Mouse (Mus musculus) Patski (cell line): Measurements from ENCODE around the gene Fubp1. TPM values are rescaled to one million over a fixed set of nuclear protein-coding genes. Genes with fewer than 3 reads are reported as not detected.
A peak's percentile ranks its signal among the peaks of the same experiment; 100 is the strongest.

Source experiments
- ATAC-seq: fragments of 100-300 bp; one replicate; pipeline ENCODE4 v1.8.0; 2021
- CTCF ChIA-PET: fragments of 350-600 bp; sonication (Branson Sonifier 250); formaldehyde crosslinking; loops from one replicate; lab custom pipeline; 2022; ENCODE audit warnings: inconsistent platforms; lab: Charles Lee
- POLR2A ChIA-PET: fragments of 350-600 bp; sonication (Branson Sonifier 250); formaldehyde crosslinking; loops from one replicate; lab custom pipeline; 2022; ENCODE audit warnings: antibody characterized with exemption, inconsistent platforms; lab: Charles Lee
- DNase-seq: peaks from one replicate; pipeline ENCODE4 v3.0.0-alpha.2; 2011; ENCODE audit warnings: low read depth, low spot score
- H3K27me3 ChIP-seq: fragments of 371-371 bp; one replicate; pipeline ENCODE4 v1.5.1; 2021
- CTCF ChIP-seq: fragments of 100-300 bp; IDR thresholded peaks from one replicate; pipeline ENCODE4 v1.5.1; 2021
- in situ Hi-C: fragments of 300-500 bp; cut with MboI; formaldehyde crosslinking; loops from 3 replicates; pipeline ENCODE4 v1.11.1; 2018; ENCODE audit warnings: low pct_unique_long_range_greater_than_20kb, mixed read lengths
- polyA plus RNA-seq: library from polyadenylated mRNA; unstranded; gene quantifications from one replicate; pipeline ENCODE4 v1.2.3, GENCODE M21; 2021

Gene Fubp1
- polyA plus RNA-seq, 1 experiment from 2014 or later = 102 TPM

GRCm38 (mm10) chr3:152228843-152229242 lies 18.6 kb downstream of the Fubp1 start:
- H3K27me3 ChIP-seq = no peaks in the 10 kb centered on the region
- ATAC-seq (no peak), DNase-seq (no peak)
- ChIA-PET POLR2A (interaction anchor here (1.2 kb wide), 1 partner anchor 12 kb away, joined by 3 read pairs; no protein-coding TSS in a partner anchor), CTCF (no interaction called here)
- in situ Hi-C loops = no loop called here
- no peak for TF ChIP-seq CTCF

- POLR2A ChIA-PET = interaction anchor here (1.2 kb wide), 1 partner anchor 11 kb away, joined by 3 read pairs; no protein-coding TSS in a partner anchor
Measured at GRCm38 (mm10) chr3:152229271-152229670, 19.0 kb downstream of the Fubp1 start.

GRCm38 (mm10) chr3:152231333-152232100 lies 21.3 kb downstream of the Fubp1 start:
- in situ Hi-C loops = no loop called here
- ChIA-PET POLR2A (interaction anchor here (1.5 kb wide), 1 partner anchor 20 kb away, joined by 5 read pairs; no protein-coding TSS in a partner anchor), CTCF (interaction anchor here (1.1 to 2.8 kb wide), 4 partner anchors 11 to 121 kb away, joined by 3 to 13 read pairs (median 5); no protein-coding TSS in a partner anchor)
- ATAC-seq = no peak
- no peak for DNase-seq
- no peak for TF ChIP-seq CTCF
- H3K27me3 ChIP-seq = no peaks in the 10 kb centered on the region

More at GRCm38 (mm10) chr3:152229271-152229670, 19.0 kb downstream of the Fubp1 start:
- CTCF ChIA-PET = interaction anchor here (2.8 kb wide), 1 partner anchor 118 kb away, joined by 13 read pairs; no protein-coding TSS in a partner anchor
- no peak for ATAC-seq
- no peak for DNase-seq
- no peak for TF ChIP-seq CTCF
- H3K27me3 ChIP-seq = no peaks in the 10 kb centered on the region
- in situ Hi-C loops = no loop called here

GRCm38 (mm10) chr3:152235238-152235637 lies 25.0 kb downstream of the Fubp1 start:
- TF ChIP-seq CTCF = no peak
- ATAC-seq (no peak), DNase-seq (no peak)
- no peaks in the 10 kb centered on the region for H3K27me3 ChIP-seq
- ChIA-PET CTCF (no interaction called here), POLR2A (interaction anchor here (0.8 kb wide), 1 partner anchor 42 kb away, joined by 3 read pairs; no protein-coding TSS in a partner anchor)
- in situ Hi-C loops = loop anchor here (5.0 kb wide), 1 partner anchor 123 kb away; no protein-coding TSS in a partner anchor

GRCm38 (mm10) chr3:152235805-152236204 lies 25.6 kb downstream of the Fubp1 start:
- in situ Hi-C loops = loop anchor here (5.0 kb wide), 1 partner anchor 124 kb away; no protein-coding TSS in a partner anchor
- H3K27me3 ChIP-seq = no peaks in the 10 kb centered on the region
- TF ChIP-seq CTCF = no peak
- no peak for DNase-seq
- ChIA-PET CTCF (no interaction called here), POLR2A (interaction anchor here (0.8 kb wide), 1 partner anchor 42 kb away, joined by 3 read pairs; no protein-coding TSS in a partner anchor)
- ATAC-seq = no peak

GRCm38 (mm10) chr3:152238836-152239235 lies 28.6 kb downstream of the Fubp1 start:
- POLR2A ChIA-PET = interaction anchor here (1.2 kb wide), 1 partner anchor 29 kb away, joined by 4 read pairs; the partner anchor contains the start of genes Dnajb4 and Fubp1
- no peaks in the 10 kb centered on the region for H3K27me3 ChIP-seq
- in situ Hi-C loops = loop anchor here (5.0 kb wide), 1 partner anchor 127 kb away; no protein-coding TSS in a partner anchor
- ATAC-seq (peak; percentile 75), DNase-seq (peak; percentile 35)
- TF ChIP-seq CTCF = no peak
- CTCF ChIA-PET = interaction anchor here (1.1 to 1.7 kb wide), 8 partner anchors 12 to 128 kb away, joined by 3 to 9 read pairs (median 4); no protein-coding TSS in a partner anchor

- ATAC-seq = no peak
- ChIA-PET POLR2A (interaction anchor here (0.6 kb wide), 1 partner anchor 24 kb away, joined by 4 read pairs; no protein-coding TSS in a partner anchor), CTCF (interaction anchor here (0.8 to 2.0 kb wide), 9 partner anchors 11 to 128 kb away, joined by 3 to 11 read pairs (median 4); no protein-coding TSS in a partner anchor)
- no peaks in the 10 kb centered on the region for H3K27me3 ChIP-seq
- TF ChIP-seq CTCF = no peak
- DNase-seq = no peak
- in situ Hi-C loops = loop anchor here (5.0 kb wide), 1 partner anchor 127 kb away; no protein-coding TSS in a partner anchor
Measured at GRCm38 (mm10) chr3:152239592-152239991, 29.4 kb downstream of the Fubp1 start.

- ChIA-PET POLR2A (interaction anchor here (0.8 to 1.0 kb wide), 2 partner anchors 12 to 130 kb away, joined by 3 to 5 read pairs; no protein-coding TSS in a partner anchor), CTCF (interaction anchor here (1.1 to 2.1 kb wide), 5 partner anchors 9 to 95 kb away, joined by 3 to 11 read pairs (median 6); no protein-coding TSS in a partner anchor)
- TF ChIP-seq CTCF = no peak
- H3K27me3 ChIP-seq = no peaks in the 10 kb centered on the region
- no peak for ATAC-seq
- DNase-seq = no peak
- in situ Hi-C loops = no loop called here
Measured at GRCm38 (mm10) chr3:152241098-152241497, 30.9 kb downstream of the Fubp1 start.

GRCm38 (mm10) chr3:152243304-152243703 lies 33.1 kb downstream of the Fubp1 start:
- in situ Hi-C loops = no loop called here
- DNase-seq (no peak), ATAC-seq (no peak)
- no peaks in the 10 kb centered on the region for H3K27me3 ChIP-seq
- POLR2A ChIA-PET = interaction anchor here (0.7 to 0.9 kb wide), 2 partner anchors 9 to 20 kb away, joined by 3 read pairs; no protein-coding TSS in a partner anchor
- CTCF ChIA-PET = interaction anchor here (0.8 to 2.1 kb wide), 3 partner anchors 11 to 133 kb away, joined by 4 to 7 read pairs (median 4); no protein-coding TSS in a partner anchor
- TF ChIP-seq CTCF = no peak

GRCm38 (mm10) chr3:152245273-152245910 lies 35.2 kb downstream of the Fubp1 start:
- CTCF ChIA-PET = interaction anchor here (1.0 to 1.6 kb wide), 6 partner anchors 12 to 134 kb away, joined by 3 to 6 read pairs (median 4); no protein-coding TSS in a partner anchor
- TF ChIP-seq CTCF = peak; percentile 33
- POLR2A ChIA-PET = interaction anchor here (0.7 to 1.5 kb wide), 3 partner anchors 8 to 134 kb away, joined by 3 to 4 read pairs (median 4); no protein-coding TSS in a partner anchor
- H3K27me3 ChIP-seq = no peaks in the 10 kb centered on the region
- in situ Hi-C loops = no loop called here
- ATAC-seq = no peak
- DNase-seq = no peak
